Mouse (Mus musculus) G1E (cell line): ENCODE data around the gene Cby3. TPM values are rescaled to one million over a fixed set of nuclear protein-coding genes. Genes with fewer than 3 reads are reported as not detected.
A peak's percentile ranks its signal among the peaks of the same experiment; 100 is the strongest.

Source experiments
- ATAC-seq: 2 replicates; pipeline ENCODE4 v1.8.0; 2016; ENCODE audit warnings: mild to moderate bottlenecking; ENCODE audit not compliant: insufficient number of reproducible peaks, poor library complexity, low FRiP score, severe bottlenecking; ENCODE audit errors: extremely low read depth
- DNase-seq: peaks from one replicate; pipeline ENCODE4 v3.0.0; 2012; ENCODE audit warnings: low spot score
- H3K27me3 ChIP-seq: 2 replicates; pipeline ENCODE4 v1.6.1; 2012; ENCODE audit warnings: mild to moderate bottlenecking, low read length, inconsistent platforms; ENCODE audit not compliant: insufficient read depth
- H3K36me3 ChIP-seq: replicated peaks from 2 replicates; pipeline ENCODE3; 2012; ENCODE audit warnings: mild to moderate bottlenecking, inconsistent platforms
- H3K4me1 ChIP-seq: 2 replicates; pipeline ENCODE4 v1.6.1; 2012; ENCODE audit warnings: low read depth, low read length, inconsistent platforms, mixed read lengths; ENCODE audit not compliant: insufficient read depth
- H3K4me3 ChIP-seq: 2 replicates; pipeline ENCODE4 v1.5.1; 2012; ENCODE audit warnings: low read depth, mild to moderate bottlenecking, inconsistent platforms, low read length, moderate library complexity, mixed read lengths
- H3K9me3 ChIP-seq: replicated peaks from 2 replicates; pipeline ENCODE4 v1.6.1; 2012; ENCODE audit warnings: inconsistent platforms
- CTCF ChIP-seq: IDR thresholded peaks from 2 replicates; pipeline ENCODE4 v1.5.1; 2012; ENCODE audit warnings: low read depth, low read length, inconsistent platforms, mixed read lengths
- GATA1 ChIP-seq: IDR thresholded peaks from 2 replicates; pipeline ENCODE4 v1.6.1; 2012; ENCODE audit warnings: borderline replicate concordance, low read length, inconsistent platforms, mixed read lengths
- GATA2 ChIP-seq: IDR thresholded peaks from 2 replicates; pipeline ENCODE4 v1.6.1; 2012; ENCODE audit warnings: low read depth, low read length, inconsistent platforms, borderline replicate concordance
- POLR2AphosphoS5 ChIP-seq: IDR thresholded peaks from 2 replicates; pipeline ENCODE4 v1.6.1; 2012; ENCODE audit warnings: low read depth, low read length, inconsistent platforms; ENCODE audit not compliant: insufficient replicate concordance
- TAL1 ChIP-seq: conservative IDR thresholded peaks from 2 replicates; pipeline ENCODE4 v1.6.1; 2012; ENCODE audit warnings: low read depth, low read length, inconsistent platforms, mixed read lengths
- polyA plus RNA-seq: library from polyadenylated mRNA; stranded (reverse); fragments of >175 nt; gene quantifications from 2 replicates; pipeline ENCODE4 v1.2.3, GENCODE M21; 2012
- total RNA-seq, 2 experiments: library from RNA; stranded (forward) in 1 of 2; stranded (reverse) in 1 of 2; fragments of 200-1000 nt in 1 of 2; fragments of >200 nt in 1 of 2; fragmentation: Nextera tagmentation in 1 of 2; gene quantifications; 2 replicates each; pipeline ENCODE4 v1.2.3; 2014 to 2017

The Cby3 gene
- total and polyA plus RNA-seq, 3 experiments, result not detected

- Histone ChIP-seq H3K4me1 (peaks cover 35% of the 10 kb centered on the region), H3K9me3 (no peaks in the 10 kb centered on the region), H3K36me3 (peaks cover 28% of the 10 kb centered on the region), H3K27me3 (no peaks in the 10 kb centered on the region), H3K4me3 (peak within 1 kb of the TSS; percentile 91)
- DNase-seq, result peak; percentile 98
- peak; percentile 97 for ATAC-seq
- TF ChIP-seq GATA2, result no peak
- TF ChIP-seq CTCF, result no peak
- no peak for TF ChIP-seq GATA1
- TF ChIP-seq POLR2AphosphoS5, result no peak
- TF ChIP-seq TAL1, result no peak
Measured at GRCm38 (mm10) chr11:50325496-50326301, 28.6 kb upstream of the Cby3 start, which contains the start of gene Canx. Gene Canx (minus strand): TSS chr11:50325673.

DNA sequence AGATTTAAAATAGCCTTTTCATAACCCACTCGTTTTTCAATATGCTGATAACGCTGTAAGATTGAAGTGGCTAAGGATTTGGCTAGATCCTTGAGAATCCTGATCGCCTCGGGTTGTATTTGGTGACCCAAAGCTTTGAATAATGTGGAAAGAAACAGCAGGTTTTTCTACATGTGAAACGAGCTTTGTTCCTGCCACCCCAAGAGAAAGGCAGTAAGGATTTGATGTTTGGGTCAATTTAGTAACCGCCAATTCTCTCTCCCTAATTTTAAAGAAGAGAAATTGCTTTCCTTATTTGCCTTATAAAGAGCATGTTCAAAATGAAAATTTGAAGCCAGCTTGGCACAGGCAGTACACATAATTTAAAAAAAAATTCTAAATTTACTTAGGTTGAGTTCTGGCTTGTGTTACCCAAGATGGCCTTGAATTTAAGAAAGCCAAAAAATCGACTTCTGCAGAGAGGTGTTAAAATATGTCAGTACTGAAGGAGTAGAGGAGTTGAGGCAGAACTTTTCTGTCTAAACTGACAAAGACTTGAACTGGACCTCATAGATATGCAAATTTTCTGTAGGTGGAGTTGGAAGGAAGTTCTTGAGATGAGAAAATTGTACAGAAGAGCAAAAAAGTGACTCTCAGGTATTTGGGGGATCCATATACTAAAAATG lies 27.8 kb upstream of the Cby3 start:
- Histone ChIP-seq H3K27me3 (no peaks in the 10 kb centered on the region), H3K9me3 (no peaks in the 10 kb centered on the region), H3K4me1 (peaks cover 30% of the 10 kb centered on the region), H3K36me3 (peaks cover 26% of the 10 kb centered on the region), H3K4me3 (peak overlapping the region; percentile 91)
- DNase-seq, result no peak
- ATAC-seq, result no peak
- no peak for TF ChIP-seq GATA1
- no peak for TF ChIP-seq TAL1
- no peak for TF ChIP-seq GATA2
- TF ChIP-seq CTCF, result no peak
- TF ChIP-seq POLR2AphosphoS5, result no peak

DNA sequence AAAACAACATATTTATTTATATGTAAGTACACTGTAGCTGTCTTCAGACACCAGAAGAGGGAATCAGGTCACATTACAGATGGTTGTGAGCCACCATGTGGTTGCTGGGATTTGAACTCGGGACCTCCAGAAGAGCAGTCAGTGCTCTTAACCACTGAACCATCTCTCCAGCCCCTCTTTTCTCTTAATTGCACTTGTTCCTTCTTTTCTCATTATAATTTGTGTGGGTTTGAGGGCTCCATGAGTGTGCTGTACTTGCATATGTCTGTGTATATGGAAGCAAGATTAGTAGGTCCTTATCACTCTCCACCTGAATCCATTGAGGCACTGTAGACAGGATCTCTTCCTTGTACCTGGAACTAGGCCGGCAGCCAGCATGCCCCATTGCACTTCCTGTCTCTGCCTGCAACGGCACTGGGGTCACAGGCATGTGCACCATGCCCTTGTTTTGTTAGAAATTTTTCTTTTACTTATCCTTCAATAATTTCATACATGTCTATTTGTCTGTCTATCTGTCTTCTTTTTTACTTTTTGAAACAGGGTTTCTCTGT lies 26.1 kb upstream of the Cby3 start:
- TF ChIP-seq GATA2 (no peak), TAL1 (no peak), POLR2AphosphoS5 (no peak), CTCF (no peak), GATA1 (no peak)
- ATAC-seq (no peak), DNase-seq (no peak)
- Histone ChIP-seq H3K36me3 (peaks cover 18% of the 10 kb centered on the region), H3K27me3 (no peaks in the 10 kb centered on the region), H3K9me3 (no peaks in the 10 kb centered on the region), H3K4me1 (peaks cover 18% of the 10 kb centered on the region), H3K4me3 (no peak overlapping the region)

DNA sequence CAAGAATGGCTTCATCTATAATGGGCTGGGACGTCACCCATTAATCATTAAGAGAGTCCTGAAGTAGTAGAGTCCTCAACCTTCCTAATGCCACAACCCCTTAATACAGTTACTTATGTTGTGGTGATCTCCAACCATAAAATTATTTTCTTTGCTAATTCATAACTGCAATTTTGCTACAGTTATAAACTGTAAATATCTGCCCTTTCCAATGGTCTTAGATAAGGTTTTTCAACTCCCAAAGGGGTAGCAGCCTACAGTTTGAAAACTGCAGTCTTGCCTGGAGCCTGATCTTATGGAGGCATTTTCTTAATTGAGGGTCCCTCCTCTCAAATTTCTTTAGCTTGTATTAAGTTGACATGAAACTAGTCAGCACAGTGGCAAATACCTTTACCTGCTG lies 24.9 kb upstream of the Cby3 start:
- ATAC-seq, result no peak
- no peaks in the 10 kb centered on the region for H3K9me3 ChIP-seq
- no peak for DNase-seq
- peaks cover 11% of the 10 kb centered on the region for H3K4me1 ChIP-seq
- no peak for TF ChIP-seq GATA1
- peaks cover 4% of the 10 kb centered on the region for H3K27me3 ChIP-seq
- peaks cover 18% of the 10 kb centered on the region for H3K36me3 ChIP-seq
- no peak overlapping the region for H3K4me3 ChIP-seq

GRCm38 (mm10) chr11:50333181-50333580 lies 21.1 kb upstream of the Cby3 start:
- TF ChIP-seq TAL1 (no peak), POLR2AphosphoS5 (no peak), CTCF (no peak), GATA2 (no peak), GATA1 (no peak)
- Histone ChIP-seq H3K27me3 (peaks cover 15% of the 10 kb centered on the region), H3K4me1 (peaks cover 6% of the 10 kb centered on the region; the same call in 1 of the 2 replicates), H3K9me3 (no peaks in the 10 kb centered on the region), H3K4me3 (no peak overlapping the region), H3K36me3 (peaks cover 16% of the 10 kb centered on the region)
- ATAC-seq, result no peak
- DNase-seq, result no peak

DNA sequence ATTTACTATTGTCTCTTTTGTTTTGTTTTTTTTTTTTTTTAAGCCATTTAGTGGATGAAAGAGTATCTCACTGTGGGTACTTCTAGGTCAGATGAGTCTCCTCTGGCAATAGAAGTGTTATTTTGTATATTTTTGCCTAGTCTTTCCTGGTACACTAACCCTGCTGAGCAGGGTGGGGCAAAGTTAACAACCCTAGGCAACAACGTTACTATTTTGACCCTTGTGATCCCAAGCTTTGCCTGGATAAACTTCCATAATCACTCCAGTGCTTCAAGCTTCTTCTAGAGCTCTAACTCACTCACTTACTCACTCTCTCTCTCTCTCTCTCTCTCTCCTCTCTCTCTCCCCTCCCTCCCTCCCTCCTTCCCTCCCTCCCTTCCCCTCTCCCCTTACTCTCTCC lies 18.1 kb upstream of the Cby3 start:
- H3K4me1 ChIP-seq, result peaks cover 4% of the 10 kb centered on the region; the same call in 1 of the 2 replicates
- ATAC-seq (no peak), DNase-seq (no peak)
- H3K9me3 ChIP-seq, result no peaks in the 10 kb centered on the region
- TF ChIP-seq POLR2AphosphoS5, result no peak
- TF ChIP-seq GATA2, result no peak
- no peak for TF ChIP-seq CTCF
- TF ChIP-seq GATA1, result no peak
- no peak for TF ChIP-seq TAL1
- H3K36me3 ChIP-seq, result no peaks in the 10 kb centered on the region
- H3K27me3 ChIP-seq, result peaks cover 15% of the 10 kb centered on the region
- no peak overlapping the region for H3K4me3 ChIP-seq
